Mouse (Mus musculus) erythroid progenitor cell, adult 5-6 weeks (primary cell): ENCODE measurements around the gene Zfp69. TPM values are rescaled to one million over a fixed set of nuclear protein-coding genes. Genes with fewer than 3 reads are reported as not detected.

Experiments
- ATAC-seq: replicated peaks from 2 replicates; pipeline ENCODE4 v1.8.0; 2016; ENCODE audit warnings: moderate number of reproducible peaks, mild to moderate bottlenecking, moderate TSS enrichment, inconsistent platforms; ENCODE audit not compliant: poor library complexity, low FRiP score, severe bottlenecking
- total RNA-seq, 2 experiments: library from RNA; stranded (forward) in 1 of 2; stranded (reverse) in 1 of 2; fragments of 150-400 nt in 1 of 2; fragments of 186-747, 209-891 nt in 1 of 2; gene quantifications; 2 replicates each; pipeline versions ENCODE4 v1.2.3 to v1.2.4; 2015 to 2017; ENCODE audit warnings: low replicate concordance in 2 of 2

Zfp69 gene
- total RNA-seq, 2 experiments from 2014 or later: not detected

DNA sequence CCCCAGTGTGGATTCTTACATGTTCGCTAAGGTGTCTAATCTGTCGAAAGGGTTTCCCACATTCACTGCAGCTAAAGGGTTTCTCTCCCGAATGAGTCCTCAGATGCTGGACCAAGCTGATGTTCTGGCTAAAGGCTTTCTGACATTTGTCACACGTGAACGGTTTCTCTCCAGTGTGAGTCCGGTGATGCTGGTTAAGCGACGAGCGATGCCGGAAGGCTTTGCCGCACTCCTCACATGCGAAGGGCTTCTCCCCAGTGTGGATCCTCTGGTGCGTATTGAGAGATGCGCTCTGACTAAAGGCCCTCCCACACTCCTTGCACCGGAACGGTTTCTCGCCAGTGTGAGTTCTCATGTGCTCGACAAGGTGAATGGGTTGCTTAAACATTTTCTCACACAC is 20.8 kb downstream of the Zfp69 start:
- no peak for ATAC-seq

GRCm38 (mm10) chr4:120928686-120929085 is 22.8 kb downstream of the Zfp69 start:
- no peak for ATAC-seq

DNA sequence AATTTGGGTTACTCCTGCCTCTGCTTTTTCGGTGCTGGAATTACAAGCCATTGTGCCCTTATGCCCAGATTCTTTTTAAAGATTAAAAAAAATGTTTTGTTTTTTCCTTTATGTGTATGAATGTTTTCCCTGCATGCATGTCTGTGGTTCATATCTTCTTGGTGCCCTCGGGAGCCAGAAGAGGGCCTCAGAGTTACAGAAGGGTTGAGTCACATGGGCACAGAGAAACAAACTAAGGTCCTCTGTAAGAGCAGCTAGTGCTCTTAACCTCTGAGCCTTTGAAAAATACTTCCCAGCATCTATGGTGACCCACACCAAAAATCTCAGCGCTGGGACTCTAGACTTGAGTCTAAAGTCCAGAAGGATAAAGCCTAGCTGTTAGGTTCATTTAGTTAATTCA is 26.1 kb downstream of the Zfp69 start:
- no peak for ATAC-seq

- ATAC-seq: peak; percentile 97
Observed at GRCm38 (mm10) chr4:120924554-120925299, 26.8 kb downstream of the Zfp69 start, which contains the start of gene Exo5. TSS of gene Exo5 (minus strand) at chr4:120925017.

DNA sequence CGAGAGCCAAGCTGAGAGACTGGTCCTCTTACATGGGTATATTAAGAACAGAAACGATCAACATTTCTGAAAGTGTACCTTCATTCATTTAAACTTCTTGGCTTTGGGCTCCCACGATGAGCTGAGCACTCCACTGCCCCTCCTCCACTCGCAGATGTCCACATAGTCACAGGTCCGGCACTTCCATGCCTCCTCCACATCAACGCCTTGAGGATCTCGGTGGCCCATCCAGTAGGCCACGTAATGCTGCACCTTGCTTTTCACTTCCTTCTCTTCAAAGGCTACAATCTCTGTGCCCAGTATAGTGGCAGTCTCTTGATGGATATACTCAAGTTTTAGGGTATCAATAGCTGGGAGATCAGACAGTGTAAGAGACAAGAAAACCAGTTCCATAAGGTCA is 30.0 kb downstream of the Zfp69 start:
- no peak for ATAC-seq

DNA sequence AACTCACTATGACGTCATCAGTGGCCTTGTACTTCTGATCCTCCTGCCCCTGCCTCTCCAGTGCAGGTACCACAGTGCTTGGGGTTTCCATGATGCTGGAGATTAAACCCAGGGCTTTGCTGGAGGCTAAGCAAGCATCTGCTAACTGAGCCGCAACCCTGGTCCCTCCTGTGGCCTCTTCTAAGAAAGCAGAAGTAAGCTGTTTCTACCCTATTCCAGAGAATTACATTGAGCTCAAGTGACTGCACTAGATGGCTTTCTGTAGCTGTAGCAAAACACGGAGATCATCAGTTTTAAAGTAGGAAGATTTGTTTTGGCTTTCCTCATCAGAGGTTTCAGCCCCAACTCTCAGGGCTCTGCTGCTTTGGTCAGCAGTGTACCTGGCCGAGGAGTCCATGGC is 37.0 kb downstream of the Zfp69 start:
- no peak for ATAC-seq

GRCm38 (mm10) chr4:120913861-120914260 is 37.6 kb downstream of the Zfp69 start:
- no peak for ATAC-seq

DNA sequence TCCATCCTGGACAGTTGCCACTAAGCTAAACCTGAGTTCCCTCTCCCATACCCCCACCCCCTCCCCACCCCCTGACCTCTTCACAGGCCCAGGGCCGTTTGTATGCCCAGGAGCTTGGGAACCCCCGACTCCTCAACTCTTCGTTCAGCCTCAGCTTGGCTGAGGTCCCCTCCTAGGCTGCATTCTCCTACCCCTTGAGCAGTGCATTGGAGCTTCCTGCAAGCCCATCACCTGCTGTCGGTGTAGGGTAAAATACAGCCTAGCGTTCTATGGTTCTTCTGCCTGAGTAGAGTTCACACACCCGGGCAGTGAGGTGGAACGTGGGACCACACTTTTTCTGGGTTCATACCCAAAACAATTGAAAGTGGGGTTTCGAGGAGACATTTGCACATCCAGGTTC is 38.1 kb downstream of the Zfp69 start:
- ATAC-seq: no peak

- no peak for ATAC-seq
Observed at GRCm38 (mm10) chr4:120912866-120913265, 38.6 kb downstream of the Zfp69 start.

DNA sequence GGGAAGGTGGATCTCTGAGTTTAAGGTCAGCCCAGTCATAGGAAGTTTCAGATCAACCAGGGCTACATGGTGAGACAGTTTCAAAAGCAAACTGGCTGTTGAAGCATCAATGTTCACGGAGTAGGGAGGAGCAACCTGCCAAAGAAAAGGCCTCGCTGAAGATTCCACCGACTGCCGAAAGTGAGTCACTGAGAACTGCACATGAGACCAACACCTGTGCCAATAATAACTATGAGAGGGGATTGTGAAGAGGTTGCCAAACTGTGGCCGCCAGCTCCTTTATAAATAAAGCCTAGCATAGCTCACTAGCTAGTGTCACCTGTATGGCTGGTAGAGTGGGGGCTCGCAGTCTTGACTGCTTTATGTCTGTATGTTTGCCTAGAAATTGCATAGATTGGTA is 40.4 kb downstream of the Zfp69 start:
- no peak for ATAC-seq

- peak; percentile 54; the same call in 1 of the 2 replicates for ATAC-seq
Observed at GRCm38 (mm10) chr4:120909558-120910150, 41.8 kb downstream of the Zfp69 start.

DNA sequence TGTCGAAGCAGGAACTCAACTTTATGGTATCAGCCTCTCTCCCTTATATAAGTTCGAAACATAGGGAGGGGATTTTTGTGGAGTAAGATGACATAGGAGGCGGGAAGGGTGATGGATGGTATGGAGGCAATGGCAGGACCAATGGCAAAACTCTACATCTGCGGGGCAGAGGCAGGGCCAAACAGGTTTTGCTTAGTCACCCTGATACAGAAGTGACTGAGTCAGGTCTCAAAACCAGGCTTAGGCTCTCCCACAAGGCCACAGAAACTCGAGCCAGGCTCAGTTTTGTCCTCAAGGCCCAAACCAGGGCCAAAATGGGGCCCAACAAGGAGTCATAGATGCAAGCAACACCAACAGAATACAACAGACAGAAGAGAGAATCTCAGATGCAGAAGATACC is 45.9 kb downstream of the Zfp69 start:
- no peak for ATAC-seq

GRCm38 (mm10) chr4:120904533-120904932 is 47.0 kb downstream of the Zfp69 start:
- ATAC-seq: no peak

GRCm38 (mm10) chr4:120895810-120896584 is 55.5 kb downstream of the Zfp69 start:
- ATAC-seq: no peak

GRCm38 (mm10) chr4:120895226-120895625 is 56.3 kb downstream of the Zfp69 start:
- no peak for ATAC-seq

- ATAC-seq: no peak
Observed at GRCm38 (mm10) chr4:120894584-120894983, 56.9 kb downstream of the Zfp69 start.

- ATAC-seq: no peak
Observed at GRCm38 (mm10) chr4:120893656-120894401, 57.7 kb downstream of the Zfp69 start.

- ATAC-seq: no peak
Observed at GRCm38 (mm10) chr4:120892516-120892915, 59.0 kb downstream of the Zfp69 start.

DNA sequence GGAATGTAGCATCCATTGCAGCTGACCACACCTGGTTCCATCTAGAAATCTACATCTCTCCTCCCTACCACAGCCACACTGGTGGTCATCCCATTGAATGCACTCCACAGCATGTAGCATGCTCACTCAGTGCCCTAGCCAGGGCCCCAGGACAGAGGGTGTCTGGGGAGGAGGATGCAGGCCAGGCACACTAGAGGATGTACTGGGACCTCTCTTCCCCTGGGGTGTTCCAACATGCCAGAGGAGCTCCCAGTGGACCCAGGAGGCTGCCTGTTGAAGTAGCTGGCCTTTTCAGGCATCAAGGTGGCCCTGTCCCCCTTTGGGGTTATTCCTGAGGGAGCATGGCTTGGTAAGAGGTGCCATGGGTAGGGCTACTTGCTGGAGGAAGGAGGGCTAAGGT is 59.5 kb downstream of the Zfp69 start:
- ATAC-seq: no peak

GRCm38 (mm10) chr4:120890754-120891440 is 60.6 kb downstream of the Zfp69 start:
- ATAC-seq: no peak
